Mouse (Mus musculus): ENCODE measurements around the gene Atp6v0d1. TPM values are rescaled to one million over a fixed set of nuclear protein-coding genes. Genes with fewer than 3 reads are reported as not detected.

The Atp6v0d1 gene
- polyA plus RNA-seq, 1 experiment, result 70.8 TPM

- 90% methylated on average over 3 of the region's 3 CpGs for WGBS
- H3K27me3 ChIP-seq (ENCODE audit: control insufficient read depth, insufficient read depth, low read length), result no peaks in the 10 kb centered on the region
- H3K36me3 ChIP-seq (ENCODE audit: control insufficient read depth, insufficient read depth, low read length), result no peaks in the 10 kb centered on the region
- H3K27ac ChIP-seq (ENCODE audit: insufficient read depth, low read depth, low read length), result no peak overlapping the region
- H3K4me1 ChIP-seq (ENCODE audit: control insufficient read depth, insufficient read depth, insufficient read length, low read length), result peaks cover 14% of the 10 kb centered on the region
- no peak overlapping the region for H3K4me3 ChIP-seq (ENCODE audit: low read depth, low read length)
- TF ChIP-seq POLR2A (IDR thresholded peaks at IDR 0.05; ENCODE audit: low read depth, low read length), result no peak
- no peak for TF ChIP-seq CTCF (IDR thresholded peaks at IDR 0.05; ENCODE audit: extremely low read depth, insufficient read length, insufficient replicate concordance, low read depth, low read length)
These were observed 88.1 kb downstream of the Atp6v0d1 start for GRCm38 (mm10) chr8:105477792-105478191.

GRCm38 (mm10) chr8:105476628-105477413 lies 89.0 kb downstream of the Atp6v0d1 start:
- H3K27ac ChIP-seq (ENCODE audit: insufficient read depth, low read depth, low read length), result no peak overlapping the region
- peaks cover 14% of the 10 kb centered on the region for H3K4me1 ChIP-seq (ENCODE audit: control insufficient read depth, insufficient read depth, insufficient read length, low read length)
- WGBS, result 58% methylated on average over 25 of the region's 25 CpGs
- no peak overlapping the region for H3K4me3 ChIP-seq (ENCODE audit: low read depth, low read length)
- H3K27me3 ChIP-seq (ENCODE audit: control insufficient read depth, insufficient read depth, low read length), result no peaks in the 10 kb centered on the region
- TF ChIP-seq CTCF (IDR thresholded peaks at IDR 0.05; ENCODE audit: extremely low read depth, insufficient read length, insufficient replicate concordance, low read depth, low read length), result peak; percentile 75; the same call in 1 of the 2 replicates
- 0 out of 2 replicates have a peak, but pooled peaks have one; percentile 15 for TF ChIP-seq POLR2A (IDR thresholded peaks at IDR 0.05; ENCODE audit: low read depth, low read length)
- H3K36me3 ChIP-seq (ENCODE audit: control insufficient read depth, insufficient read depth, low read length), result no peaks in the 10 kb centered on the region

GRCm38 (mm10) chr8:105476161-105476560 lies 89.7 kb downstream of the Atp6v0d1 start:
- no peak for TF ChIP-seq CTCF (IDR thresholded peaks at IDR 0.05; ENCODE audit: extremely low read depth, insufficient read length, insufficient replicate concordance, low read depth, low read length)
- TF ChIP-seq POLR2A (IDR thresholded peaks at IDR 0.05; ENCODE audit: low read depth, low read length), result no peak
- Histone ChIP-seq H3K36me3 (ENCODE audit: control insufficient read depth, insufficient read depth, low read length) (no peaks in the 10 kb centered on the region), H3K4me3 (ENCODE audit: low read depth, low read length) (no peak overlapping the region), H3K4me1 (ENCODE audit: control insufficient read depth, insufficient read depth, insufficient read length, low read length) (peaks cover 17% of the 10 kb centered on the region), H3K27ac (ENCODE audit: insufficient read depth, low read depth, low read length) (no peak overlapping the region), H3K27me3 (ENCODE audit: control insufficient read depth, insufficient read depth, low read length) (no peaks in the 10 kb centered on the region)
- WGBS, result 96% methylated on average over 7 of the region's 7 CpGs

- Histone ChIP-seq H3K4me1 (ENCODE audit: control insufficient read depth, insufficient read depth, insufficient read length, low read length) (peaks cover 22% of the 10 kb centered on the region), H3K4me3 (ENCODE audit: low read depth, low read length) (no peak overlapping the region), H3K27ac (ENCODE audit: insufficient read depth, low read depth, low read length) (no peak overlapping the region), H3K27me3 (ENCODE audit: control insufficient read depth, insufficient read depth, low read length) (no peaks in the 10 kb centered on the region), H3K36me3 (ENCODE audit: control insufficient read depth, insufficient read depth, low read length) (no peaks in the 10 kb centered on the region)
- TF ChIP-seq CTCF (IDR thresholded peaks at IDR 0.05; ENCODE audit: extremely low read depth, insufficient read length, insufficient replicate concordance, low read depth, low read length) (no peak), POLR2A (IDR thresholded peaks at IDR 0.05; ENCODE audit: low read depth, low read length) (no peak)
- WGBS, result 89% methylated on average over 8 of the region's 8 CpGs
These were observed 90.1 kb downstream of the Atp6v0d1 start for GRCm38 (mm10) chr8:105475742-105476141.

- Histone ChIP-seq H3K4me3 (ENCODE audit: low read depth, low read length) (no peak overlapping the region), H3K27me3 (ENCODE audit: control insufficient read depth, insufficient read depth, low read length) (no peaks in the 10 kb centered on the region), H3K4me1 (ENCODE audit: control insufficient read depth, insufficient read depth, insufficient read length, low read length) (peaks cover 24% of the 10 kb centered on the region), H3K27ac (ENCODE audit: insufficient read depth, low read depth, low read length) (peak overlapping the region; percentile 26), H3K36me3 (ENCODE audit: control insufficient read depth, insufficient read depth, low read length) (no peaks in the 10 kb centered on the region)
- no peak for TF ChIP-seq CTCF (IDR thresholded peaks at IDR 0.05; ENCODE audit: extremely low read depth, insufficient read length, insufficient replicate concordance, low read depth, low read length)
- no peak for TF ChIP-seq POLR2A (IDR thresholded peaks at IDR 0.05; ENCODE audit: low read depth, low read length)
- WGBS, result 85% methylated on average over 4 of the region's 4 CpGs
These were observed 90.6 kb downstream of the Atp6v0d1 start for GRCm38 (mm10) chr8:105475254-105475653.

GRCm38 (mm10) chr8:105474680-105475079 lies 91.2 kb downstream of the Atp6v0d1 start:
- H3K36me3 ChIP-seq (ENCODE audit: control insufficient read depth, insufficient read depth, low read length), result no peaks in the 10 kb centered on the region
- TF ChIP-seq POLR2A (IDR thresholded peaks at IDR 0.05; ENCODE audit: low read depth, low read length) (no peak), CTCF (IDR thresholded peaks at IDR 0.05; ENCODE audit: extremely low read depth, insufficient read length, insufficient replicate concordance, low read depth, low read length) (no peak)
- H3K27me3 ChIP-seq (ENCODE audit: control insufficient read depth, insufficient read depth, low read length), result no peaks in the 10 kb centered on the region
- 12% methylated on average over 5 of the region's 5 CpGs for whole genome bisulfite sequencing
- H3K27ac ChIP-seq (ENCODE audit: insufficient read depth, low read depth, low read length), result peak overlapping the region; percentile 46
- H3K4me3 ChIP-seq (ENCODE audit: low read depth, low read length), result peak overlapping the region; percentile 1; the same call in 1 of the 2 replicates
- peaks cover 30% of the 10 kb centered on the region for H3K4me1 ChIP-seq (ENCODE audit: control insufficient read depth, insufficient read depth, insufficient read length, low read length)

Other genes starting within 250 kb of the Atp6v0d1 start
- gene Lrrc29, start 239.8 kb downstream of the Atp6v0d1 start, polyA plus RNA-seq (2012; rRNA removed), result 2.7 and 6.9 TPM in 2 replicates
- 77.5 and 105 TPM in 2 replicates for gene Tmem208, start 239.7 kb downstream of the Atp6v0d1 start, polyA plus RNA-seq (2012; rRNA removed)
- 15.4 and 19.6 TPM in 2 replicates for gene Fhod1, start 218.1 kb downstream of the Atp6v0d1 start, polyA plus RNA-seq (2012; rRNA removed)
- 1.4 and 3.1 TPM in 2 replicates for gene Slc9a5, start 217.2 kb downstream of the Atp6v0d1 start, polyA plus RNA-seq (2012; rRNA removed)
- 0.14 and 0.41 TPM in 2 replicates for gene Plekhg4, start 192.8 kb downstream of the Atp6v0d1 start, polyA plus RNA-seq (2012; rRNA removed)
- not detected in 2 replicates for gene Kctd19, start 152.5 kb downstream of the Atp6v0d1 start, polyA plus RNA-seq (2012; rRNA removed)
- 0.06 TPM in 1 of 2 replicates, not detected in the other for gene Lrrc36, start 152.5 kb downstream of the Atp6v0d1 start, polyA plus RNA-seq (2012; rRNA removed)
- gene Tppp3, start 94.5 kb downstream of the Atp6v0d1 start, polyA plus RNA-seq (2012; rRNA removed), result 36.9 and 60.5 TPM in 2 replicates
- gene Zdhhc1, start 69.1 kb downstream of the Atp6v0d1 start, polyA plus RNA-seq (2012; rRNA removed), result 14.8 and 15.2 TPM in 2 replicates
- gene Hsd11b2, start 47.3 kb downstream of the Atp6v0d1 start, polyA plus RNA-seq (2012; rRNA removed), result 5.0 and 12.2 TPM in 2 replicates
- 11.8 and 12.0 TPM in 2 replicates for gene Ripor1, start 39.2 kb upstream of the Atp6v0d1 start, polyA plus RNA-seq (2012; rRNA removed)
- gene Ctcf, start 70.5 kb upstream of the Atp6v0d1 start, polyA plus RNA-seq (2012; rRNA removed), result 5.3 and 8.4 TPM in 2 replicates
- gene Agrp, start 71.3 kb upstream of the Atp6v0d1 start, polyA plus RNA-seq (2012; rRNA removed), result 0.35 TPM in 1 of 2 replicates, not detected in the other
- gene Carmil2, start 120.2 kb upstream of the Atp6v0d1 start, polyA plus RNA-seq (2012; rRNA removed), result 2.9 and 5.4 TPM in 2 replicates
- gene Acd, start 135.1 kb upstream of the Atp6v0d1 start, polyA plus RNA-seq (2012; rRNA removed), result 10.5 and 20.6 TPM in 2 replicates
- gene Pard6a, start 135.1 kb upstream of the Atp6v0d1 start, polyA plus RNA-seq (2012; rRNA removed), result 5.1 and 7.2 TPM in 2 replicates
- not detected in 2 replicates for gene 4933405L10Rik, start 141.6 kb upstream of the Atp6v0d1 start, polyA plus RNA-seq (2012; rRNA removed)
- gene Enkd1, start 142.2 kb upstream of the Atp6v0d1 start, polyA plus RNA-seq (2012; rRNA removed), result 3.6 and 5.3 TPM in 2 replicates
- gene Gfod2, start 192.6 kb upstream of the Atp6v0d1 start, polyA plus RNA-seq (2012; rRNA removed), result 4.9 and 8.3 TPM in 2 replicates

All from small intestine, adult 2 months (tissue).